Mouse (Mus musculus): ENCODE data around the gene Slfn8.

DNA sequence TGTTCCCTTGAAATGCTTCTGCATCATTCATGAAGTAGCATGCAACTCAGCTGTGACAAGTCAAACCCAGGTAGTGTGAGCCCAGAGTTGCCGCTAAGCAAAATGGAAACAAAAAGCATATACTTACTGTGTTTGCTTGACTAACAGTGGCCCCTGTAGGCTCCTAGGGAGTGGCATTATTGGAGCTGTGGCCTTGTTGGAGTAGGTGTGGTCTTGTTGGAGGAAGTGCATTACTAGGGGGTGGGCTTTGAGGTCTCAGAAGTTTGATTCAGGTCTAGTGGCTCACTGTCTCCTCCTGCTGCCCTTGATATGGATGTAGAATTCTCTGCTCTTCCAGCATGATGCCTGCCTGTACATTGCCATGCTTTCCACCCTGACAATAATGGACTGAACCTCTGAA is 19.7 kb upstream of the Slfn8 start:
- peak; percentile 30; the same call in 1 of the 2 replicates for TF ChIP-seq CTCF (IDR thresholded peaks at IDR 0.05; ENCODE audit: low read depth)
- no peak for TF ChIP-seq EP300 (optimal IDR thresholded peaks at IDR 0.05)

Measured in stomach, postnatal 0 days (tissue).